Mouse (Mus musculus) embryonic fibroblast, embryonic 13.5 days (primary cell): ENCODE measurements around the gene Rad21l.

Experiments used
- CTCF ChIP-seq: IDR thresholded peaks from 2 replicates; pipeline ENCODE4 v1.5.1; 2011; ENCODE audit warnings: mild to moderate bottlenecking, control low read depth, low read length, moderate library complexity, borderline replicate concordance; ENCODE audit not compliant: insufficient read depth
- POLR2A ChIP-seq: IDR thresholded peaks from 2 replicates; pipeline ENCODE4 v1.6.1; 2011; ENCODE audit warnings: low read depth, mild to moderate bottlenecking, control low read depth, low read length, moderate library complexity

- no peak for TF ChIP-seq POLR2A
- no peak for TF ChIP-seq CTCF
Observed at GRCm38 (mm10) chr2:151598068-151598467, 70.3 kb downstream of the Rad21l start.
